Mouse (Mus musculus): ENCODE results near the gene Lhfpl2.

Gene Lhfpl2

GRCm38 (mm10) chr13:94207973-94208372, 150.4 kb downstream of the Lhfpl2 start:
- H3K36me3 ChIP-seq (ENCODE audit: insufficient read depth, low read length): no peaks in the 10 kb centered on the region; the same call in 1 of the 2 replicates

GRCm38 (mm10) chr13:94208892-94209291, 151.3 kb downstream of the Lhfpl2 start:
- peaks cover 4% of the 10 kb centered on the region; the same call in 1 of the 2 replicates for H3K4me1 ChIP-seq (replicated peaks; ENCODE audit: low read depth, low read length)
- TF ChIP-seq CTCF (conservative IDR thresholded peaks at IDR 0.05; ENCODE audit: low read length): peak; percentile 73
- no peak for TF ChIP-seq POU5F1 (IDR thresholded peaks at IDR 0.05; ENCODE audit: borderline replicate concordance, low read length)
- peaks cover 4% of the 10 kb centered on the region for H3K9me3 ChIP-seq (ENCODE audit: low read length)
- H3K4me3 ChIP-seq (replicated peaks; ENCODE audit: low read length): no peak overlapping the region
- no peaks in the 10 kb centered on the region; the same call in 1 of the 2 replicates for H3K36me3 ChIP-seq (ENCODE audit: insufficient read depth, low read length)
- H3K27me3 ChIP-seq (ENCODE audit: insufficient read depth, low read length): no peaks in the 10 kb centered on the region

More at GRCm38 (mm10) chr13:94207973-94208372, 150.4 kb downstream of the Lhfpl2 start:
- Histone ChIP-seq H3K27me3 (ENCODE audit: insufficient read depth, low read length) (no peaks in the 10 kb centered on the region), H3K4me3 (replicated peaks; ENCODE audit: low read length) (no peak overlapping the region), H3K4me1 (replicated peaks; ENCODE audit: low read depth, low read length) (peaks cover 4% of the 10 kb centered on the region; the same call in 1 of the 2 replicates), H3K9me3 (ENCODE audit: low read length) (no peaks in the 10 kb centered on the region)
- TF ChIP-seq CTCF (conservative IDR thresholded peaks at IDR 0.05; ENCODE audit: low read length): no peak
- TF ChIP-seq NANOG (IDR thresholded peaks at IDR 0.05; ENCODE audit: borderline replicate concordance, low read length): no peak
- no peak for TF ChIP-seq POU5F1 (IDR thresholded peaks at IDR 0.05; ENCODE audit: borderline replicate concordance, low read length)

GRCm38 (mm10) chr13:94211236-94212119, 153.9 kb downstream of the Lhfpl2 start:
- no peak for TF ChIP-seq POU5F1 (IDR thresholded peaks at IDR 0.05; ENCODE audit: borderline replicate concordance, low read length)
- no peak for TF ChIP-seq CTCF (conservative IDR thresholded peaks at IDR 0.05; ENCODE audit: low read length)
- no peak for TF ChIP-seq NANOG (IDR thresholded peaks at IDR 0.05; ENCODE audit: borderline replicate concordance, low read length)
- Histone ChIP-seq H3K4me1 (replicated peaks; ENCODE audit: low read depth, low read length) (0 out of 2 replicates have a peak, but pooled peaks cover 4% of the 10 kb centered on the region), H3K9me3 (ENCODE audit: low read length) (peaks cover 9% of the 10 kb centered on the region), H3K27me3 (ENCODE audit: insufficient read depth, low read length) (no peaks in the 10 kb centered on the region), H3K4me3 (replicated peaks; ENCODE audit: low read length) (no peak overlapping the region), H3K36me3 (ENCODE audit: insufficient read depth, low read length) (no peaks in the 10 kb centered on the region; the same call in 1 of the 2 replicates)

GRCm38 (mm10) chr13:94212179-94212578, 154.6 kb downstream of the Lhfpl2 start:
- H3K4me3 ChIP-seq (replicated peaks; ENCODE audit: low read length): no peak overlapping the region
- H3K36me3 ChIP-seq (ENCODE audit: insufficient read depth, low read length): no peaks in the 10 kb centered on the region
- H3K27me3 ChIP-seq (ENCODE audit: insufficient read depth, low read length): no peaks in the 10 kb centered on the region
- H3K9me3 ChIP-seq (ENCODE audit: low read length): peaks cover 9% of the 10 kb centered on the region
- 0 out of 2 replicates have a peak, but pooled peaks cover 4% of the 10 kb centered on the region for H3K4me1 ChIP-seq (replicated peaks; ENCODE audit: low read depth, low read length)
- TF ChIP-seq NANOG (IDR thresholded peaks at IDR 0.05; ENCODE audit: borderline replicate concordance, low read length): no peak
- TF ChIP-seq CTCF (conservative IDR thresholded peaks at IDR 0.05; ENCODE audit: low read length): no peak
- no peak for TF ChIP-seq POU5F1 (IDR thresholded peaks at IDR 0.05; ENCODE audit: borderline replicate concordance, low read length)

- TF ChIP-seq POU5F1 (IDR thresholded peaks at IDR 0.05; ENCODE audit: borderline replicate concordance, low read length): no peak
- TF ChIP-seq NANOG (IDR thresholded peaks at IDR 0.05; ENCODE audit: borderline replicate concordance, low read length): no peak
- no peak for TF ChIP-seq CTCF (conservative IDR thresholded peaks at IDR 0.05; ENCODE audit: low read length)
- H3K4me3 ChIP-seq (replicated peaks; ENCODE audit: low read length): no peak overlapping the region
- H3K27me3 ChIP-seq (ENCODE audit: insufficient read depth, low read length): no peaks in the 10 kb centered on the region
- peaks cover 9% of the 10 kb centered on the region for H3K9me3 ChIP-seq (ENCODE audit: low read length)
- 0 out of 2 replicates have a peak, but pooled peaks cover 4% of the 10 kb centered on the region for H3K4me1 ChIP-seq (replicated peaks; ENCODE audit: low read depth, low read length)
- H3K36me3 ChIP-seq (ENCODE audit: insufficient read depth, low read length): no peaks in the 10 kb centered on the region
Measured at GRCm38 (mm10) chr13:94212716-94213115, 155.1 kb downstream of the Lhfpl2 start.

GRCm38 (mm10) chr13:94223609-94224008, 166.0 kb downstream of the Lhfpl2 start:
- peaks cover 17% of the 10 kb centered on the region for H3K4me1 ChIP-seq (replicated peaks; ENCODE audit: low read depth, low read length)
- H3K4me3 ChIP-seq (replicated peaks; ENCODE audit: low read length): no peak overlapping the region
- H3K27me3 ChIP-seq (ENCODE audit: insufficient read depth, low read length): no peaks in the 10 kb centered on the region

GRCm38 (mm10) chr13:94224717-94225705, 167.4 kb downstream of the Lhfpl2 start:
- Histone ChIP-seq H3K36me3 (ENCODE audit: insufficient read depth, low read length) (no peaks in the 10 kb centered on the region), H3K27me3 (ENCODE audit: insufficient read depth, low read length) (no peaks in the 10 kb centered on the region), H3K9me3 (ENCODE audit: low read length) (no peaks in the 10 kb centered on the region), H3K4me1 (replicated peaks; ENCODE audit: low read depth, low read length) (peaks cover 17% of the 10 kb centered on the region), H3K4me3 (replicated peaks; ENCODE audit: low read length) (peak overlapping the region; percentile 69)
- TF ChIP-seq NANOG (IDR thresholded peaks at IDR 0.05; ENCODE audit: borderline replicate concordance, low read length): no peak
- no peak for TF ChIP-seq POU5F1 (IDR thresholded peaks at IDR 0.05; ENCODE audit: borderline replicate concordance, low read length)
- TF ChIP-seq CTCF (conservative IDR thresholded peaks at IDR 0.05; ENCODE audit: low read length): no peak

More at GRCm38 (mm10) chr13:94223609-94224008, 166.0 kb downstream of the Lhfpl2 start:
- no peaks in the 10 kb centered on the region for H3K36me3 ChIP-seq (ENCODE audit: insufficient read depth, low read length)
- TF ChIP-seq NANOG (IDR thresholded peaks at IDR 0.05; ENCODE audit: borderline replicate concordance, low read length) (no peak), CTCF (conservative IDR thresholded peaks at IDR 0.05; ENCODE audit: low read length) (no peak), POU5F1 (IDR thresholded peaks at IDR 0.05; ENCODE audit: borderline replicate concordance, low read length) (no peak)
- no peaks in the 10 kb centered on the region for H3K9me3 ChIP-seq (ENCODE audit: low read length)

- H3K36me3 ChIP-seq (ENCODE audit: insufficient read depth, low read length): no peaks in the 10 kb centered on the region
- no peaks in the 10 kb centered on the region for H3K27me3 ChIP-seq (ENCODE audit: insufficient read depth, low read length)
- H3K9me3 ChIP-seq (ENCODE audit: low read length): no peaks in the 10 kb centered on the region
- TF ChIP-seq POU5F1 (IDR thresholded peaks at IDR 0.05; ENCODE audit: borderline replicate concordance, low read length): no peak
- TF ChIP-seq NANOG (IDR thresholded peaks at IDR 0.05; ENCODE audit: borderline replicate concordance, low read length): no peak
- TF ChIP-seq CTCF (conservative IDR thresholded peaks at IDR 0.05; ENCODE audit: low read length): no peak
- H3K4me3 ChIP-seq (replicated peaks; ENCODE audit: low read length): no peak overlapping the region
- H3K4me1 ChIP-seq (replicated peaks; ENCODE audit: low read depth, low read length): peaks cover 8% of the 10 kb centered on the region
Measured at GRCm38 (mm10) chr13:94231871-94232270, 174.3 kb downstream of the Lhfpl2 start.
